Mouse (Mus musculus) MEL (cell line): ENCODE results near the gene Slc13a3.

Source experiments
- CTCF ChIP-seq, 3 experiments: IDR thresholded peaks in 2 of 3; conservative IDR thresholded peaks in 1 of 3; 2 replicates each; pipeline ENCODE4 v1.5.1; 2011 to 2012; ENCODE audit warnings: low read length in 3 of 3, low read depth in 2 of 3, mild to moderate bottlenecking in 2 of 3, improper control_type of control experiment in 1 of 3, inconsistent platforms in 1 of 3, mixed read lengths in 1 of 3, moderate library complexity in 1 of 3; ENCODE audit not compliant: control insufficient read depth in 1 of 3, insufficient read depth in 1 of 3, poor library complexity in 1 of 3, severe bottlenecking in 1 of 3
- MAFK ChIP-seq: IDR thresholded peaks from 2 replicates; pipeline ENCODE4 v1.6.1; 2011; ENCODE audit warnings: low read depth, mild to moderate bottlenecking, low read length, improper control_type of control experiment, borderline replicate concordance
- MYC ChIP-seq: IDR thresholded peaks from 2 replicates; pipeline ENCODE4 v1.6.1; 2011; ENCODE audit warnings: low read depth, mild to moderate bottlenecking, low read length, improper control_type of control experiment, moderate library complexity
- NELFE ChIP-seq: IDR thresholded peaks from 2 replicates; pipeline ENCODE4 v1.6.1; 2011; ENCODE audit warnings: low read depth, low read length, improper control_type of control experiment
- POLR2A ChIP-seq, 2 experiments: IDR thresholded peaks; 2 replicates each; pipeline ENCODE4 v1.6.1; 2011 to 2012; ENCODE audit warnings: low read length in 2 of 2, mild to moderate bottlenecking in 2 of 2, control low read depth in 1 of 2, improper control_type of control experiment in 1 of 2, low read depth in 1 of 2, moderate library complexity in 1 of 2; ENCODE audit not compliant: control insufficient read depth in 1 of 2, insufficient read depth in 1 of 2, poor library complexity in 1 of 2
- USF2 ChIP-seq, 2 experiments: IDR thresholded peaks; 2 replicates each; pipeline ENCODE4 v1.6.1; 2011 to 2012; ENCODE audit warnings: improper control_type of control experiment in 2 of 2, low read length in 2 of 2, borderline replicate concordance in 1 of 2, inconsistent platforms in 1 of 2, low read depth in 1 of 2, mild to moderate bottlenecking in 1 of 2; ENCODE audit not compliant: insufficient read depth in 1 of 2

DNA sequence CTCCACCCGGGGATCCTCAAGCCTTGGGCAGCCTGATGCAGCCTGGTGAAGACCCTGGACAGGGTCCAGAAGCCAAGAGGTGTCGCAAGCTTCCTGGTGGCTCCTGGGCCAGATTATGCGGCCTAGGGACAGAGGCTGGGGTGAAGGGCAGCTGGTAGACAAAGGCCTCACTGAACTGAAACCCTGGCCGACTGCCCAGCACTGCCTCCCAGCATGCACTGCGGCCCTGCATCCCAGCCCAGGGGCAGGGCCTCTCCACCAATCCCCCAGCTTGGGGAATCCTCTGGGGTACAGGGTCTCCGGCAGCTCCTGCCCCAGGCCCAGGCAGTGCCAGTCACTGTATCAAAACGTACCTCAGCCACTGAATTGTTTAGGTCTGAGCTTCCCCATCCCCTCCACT lies 55.7 kb downstream of the Slc13a3 start:
- no peak for TF ChIP-seq CTCF (IDR thresholded peaks at IDR 0.05 in 2 of 3, conservative IDR thresholded peaks at IDR 0.05 in 1 of 3; ENCODE audit: control insufficient read depth in 1 of 3, insufficient read depth in 1 of 3, low read depth in 2 of 3, low read length in 3 of 3, poor library complexity in 1 of 3, severe bottlenecking in 1 of 3)
- no peak for TF ChIP-seq USF2 (IDR thresholded peaks at IDR 0.05; ENCODE audit: borderline replicate concordance in 1 of 2, insufficient read depth in 1 of 2, low read depth in 1 of 2, low read length in 2 of 2)
- no peak for TF ChIP-seq MYC
- no peak for TF ChIP-seq NELFE
- TF ChIP-seq MAFK = no peak
- TF ChIP-seq POLR2A (IDR thresholded peaks at IDR 0.05; ENCODE audit: control insufficient read depth in 1 of 2, insufficient read depth in 1 of 2, low read depth in 1 of 2, low read length in 2 of 2, poor library complexity in 1 of 2) = no peak
